Mouse (Mus musculus) liver, embryonic 13.5 days (tissue): Measurements from ENCODE around the gene Ypel4. TPM values are rescaled to one million over a fixed set of nuclear protein-coding genes. Genes with fewer than 3 reads are reported as not detected.

Source experiments
- ATAC-seq: fragments of 200-750 bp; cut with Nextera tagmentation; 2 replicates; pipeline ENCODE4 v1.8.0; 2017; ENCODE audit warnings: low read depth, mild to moderate bottlenecking, moderate number of reproducible peaks, moderate library complexity
- DNase-seq: peaks from one replicate; pipeline ENCODE4 v3.0.0; 2022
- H3K27ac ChIP-seq: fragments of 300-500 bp; sonication (generic); 2 replicates; pipeline ENCODE4 v1.5.1; 2015; ENCODE audit warnings: moderate library complexity, mild to moderate bottlenecking, inconsistent platforms
- H3K27me3 ChIP-seq: fragments of 300-500 bp; sonication (generic); 2 replicates; pipeline ENCODE4 v1.6.1; 2015; ENCODE audit warnings: mild to moderate bottlenecking, inconsistent platforms
- H3K36me3 ChIP-seq: fragments of 300-500 bp; sonication (generic); 2 replicates; pipeline ENCODE4 v1.6.1; 2015; ENCODE audit warnings: mild to moderate bottlenecking, inconsistent platforms
- H3K4me1 ChIP-seq: fragments of 300-500 bp; sonication (generic); replicated peaks from 2 replicates; pipeline ENCODE4 v1.6.1; 2015; ENCODE audit warnings: inconsistent platforms
- H3K4me2 ChIP-seq: fragments of 300-500 bp; sonication (generic); 2 replicates; pipeline ENCODE4 v1.6.1; 2015; ENCODE audit warnings: inconsistent platforms, mild to moderate bottlenecking, moderate library complexity
- H3K4me3 ChIP-seq: fragments of 300-500 bp; sonication (generic); replicated peaks from 2 replicates; pipeline ENCODE4 v1.5.1; 2015; ENCODE audit warnings: mild to moderate bottlenecking, inconsistent platforms
- H3K9ac ChIP-seq: fragments of 300-500 bp; sonication (generic); 2 replicates; pipeline ENCODE4 v1.6.1; 2015; ENCODE audit warnings: mild to moderate bottlenecking, inconsistent platforms
- H3K9me3 ChIP-seq: fragments of 300-500 bp; sonication (generic); replicated peaks from 2 replicates; pipeline ENCODE4 v1.6.1; 2016; ENCODE audit warnings: inconsistent platforms
- WGBS: fragments of 180-500 bp; shearing (Covaris S2); methylation state at CpG from one replicate; pipeline ENCODE4 v1.1.7; 2015; ENCODE audit not compliant: insufficient replicate concordance; 5-methylcytosine and 5-hydroxymethylcytosine counted together
- polyA plus RNA-seq: library from polyadenylated mRNA; unstranded; fragments of >200 nt; fragmentation: Nextera tagmentation; extraction: Ambion mirVana; gene quantifications from 2 replicates; pipeline ENCODE4 v1.2.1, GENCODE M21; 2015

The Ypel4 gene
- polyA plus RNA-seq, 1 experiment from 2014 or later: 57.8 TPM

DNA sequence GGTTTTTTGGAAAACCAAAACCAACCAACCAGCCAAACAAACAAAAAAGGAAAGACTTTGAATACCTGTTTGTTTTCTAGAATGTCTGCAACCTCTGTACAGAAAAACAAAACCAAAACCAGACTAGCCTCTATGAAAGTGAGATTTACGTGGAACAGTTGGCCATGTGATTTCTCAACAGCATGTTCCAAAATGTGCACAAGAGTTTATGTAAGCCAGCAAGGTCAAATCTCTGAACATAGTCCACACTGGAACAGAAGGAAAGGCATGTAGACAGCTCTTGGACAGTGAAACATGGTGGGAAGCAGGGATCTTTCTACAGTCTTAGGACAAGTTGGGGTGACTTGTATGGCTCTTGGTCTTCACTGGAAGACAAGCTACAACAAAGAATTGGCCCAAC is 28.0 kb downstream of the Ypel4 start:
- WGBS: 64% methylated on average over 1 of the region's 1 CpGs
- no peak for ATAC-seq
- no peak overlapping the region for H3K4me3 ChIP-seq
- no peak for DNase-seq
- no peaks in the 10 kb centered on the region for H3K36me3 ChIP-seq
- peaks cover 22% of the 10 kb centered on the region; the same call in 1 of the 2 replicates for H3K27me3 ChIP-seq
- no peak overlapping the region for H3K9ac ChIP-seq
- H3K27ac ChIP-seq: no peak overlapping the region
- no peaks in the 10 kb centered on the region for H3K9me3 ChIP-seq
- no peak overlapping the region for H3K4me2 ChIP-seq
- H3K4me1 ChIP-seq: peaks cover 8% of the 10 kb centered on the region

DNA sequence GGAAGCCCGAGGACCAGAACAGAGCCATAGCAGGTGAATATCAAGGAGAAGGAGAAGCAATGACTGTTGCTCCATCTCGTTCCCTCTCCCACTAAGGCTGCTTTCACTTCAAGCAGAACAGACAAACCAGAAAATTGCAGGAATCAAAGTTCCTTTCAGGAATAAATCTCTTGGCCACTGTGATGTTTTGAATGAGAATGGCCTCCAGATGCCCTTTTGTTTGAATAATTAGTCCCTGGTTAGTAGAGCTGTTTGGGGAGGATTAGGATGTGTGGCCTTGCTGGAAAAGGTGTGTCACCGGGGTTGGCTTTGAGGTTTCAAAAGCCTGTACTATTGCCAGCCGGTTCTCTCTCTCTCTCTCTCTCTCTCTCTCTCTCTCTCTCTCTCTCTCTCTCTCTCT is 28.4 kb downstream of the Ypel4 start:
- H3K4me3 ChIP-seq: no peak overlapping the region
- no peak for DNase-seq
- H3K9ac ChIP-seq: no peak overlapping the region
- H3K27ac ChIP-seq: no peak overlapping the region
- H3K9me3 ChIP-seq: no peaks in the 10 kb centered on the region
- no peaks in the 10 kb centered on the region for H3K36me3 ChIP-seq
- ATAC-seq: no peak
- 51% methylated on average over 4 of the region's 4 CpGs for WGBS
- H3K27me3 ChIP-seq: peaks cover 23% of the 10 kb centered on the region; the same call in 1 of the 2 replicates
- H3K4me2 ChIP-seq: no peak overlapping the region
- H3K4me1 ChIP-seq: peaks cover 4% of the 10 kb centered on the region

DNA sequence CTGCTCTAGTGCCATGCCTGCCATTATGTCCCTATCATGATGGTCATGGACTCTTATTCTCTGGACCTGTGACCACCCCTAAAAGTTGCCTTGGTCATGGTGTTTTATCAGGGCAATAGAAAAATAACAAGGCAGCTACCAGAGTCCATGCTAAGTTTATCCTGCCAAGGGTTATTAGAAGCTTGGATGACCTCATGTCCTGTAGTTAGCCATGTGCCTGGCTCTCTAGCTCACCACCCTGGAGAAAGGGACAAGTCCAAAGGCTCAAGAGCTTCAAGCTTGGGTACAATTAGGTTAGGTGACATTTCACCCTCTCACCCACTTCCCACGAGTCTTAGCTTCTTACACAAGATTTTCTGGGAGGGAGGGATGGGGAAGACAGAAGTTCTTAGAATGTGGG is 29.0 kb downstream of the Ypel4 start:
- Histone ChIP-seq H3K4me3 (no peak overlapping the region), H3K9me3 (no peaks in the 10 kb centered on the region), H3K4me2 (no peak overlapping the region), H3K27ac (no peak overlapping the region), H3K4me1 (peaks cover 3% of the 10 kb centered on the region; the same call in 1 of the 2 replicates), H3K27me3 (peaks cover 23% of the 10 kb centered on the region; the same call in 1 of the 2 replicates), H3K9ac (no peak overlapping the region), H3K36me3 (no peaks in the 10 kb centered on the region)
- ATAC-seq: no peak
- 28% methylated on average over 1 of the region's 1 CpGs for WGBS
- DNase-seq: no peak

DNA sequence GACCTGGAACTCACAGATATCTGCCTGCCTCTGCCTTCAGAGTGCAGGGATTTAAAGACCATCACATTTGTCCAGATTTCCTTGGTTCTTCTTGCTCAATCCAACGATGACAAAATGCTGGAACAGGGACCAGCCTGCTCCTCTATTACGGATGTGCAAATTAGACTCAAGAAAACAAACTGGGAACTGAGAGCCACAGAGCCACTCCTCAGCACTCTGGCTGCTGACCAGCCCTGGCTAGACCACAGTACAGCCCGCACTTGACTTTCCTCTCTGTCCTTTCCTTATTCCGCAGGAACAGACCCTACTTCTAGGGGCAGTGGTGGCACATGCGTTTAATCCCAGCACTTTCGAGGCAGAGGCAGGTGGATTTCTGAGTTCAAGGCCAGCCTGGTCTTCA is 36.6 kb downstream of the Ypel4 start:
- Histone ChIP-seq H3K9ac (no peak overlapping the region), H3K4me3 (no peak overlapping the region), H3K4me1 (peaks cover 8% of the 10 kb centered on the region; the same call in 1 of the 2 replicates), H3K36me3 (0 out of 2 replicates have a peak, but pooled peaks cover 6% of the 10 kb centered on the region), H3K4me2 (no peak overlapping the region), H3K9me3 (no peaks in the 10 kb centered on the region), H3K27me3 (peaks cover 57% of the 10 kb centered on the region), H3K27ac (no peak overlapping the region)
- DNase-seq (no peak), ATAC-seq (no peak)
- 54% methylated on average over 6 of the region's 6 CpGs for WGBS

DNA sequence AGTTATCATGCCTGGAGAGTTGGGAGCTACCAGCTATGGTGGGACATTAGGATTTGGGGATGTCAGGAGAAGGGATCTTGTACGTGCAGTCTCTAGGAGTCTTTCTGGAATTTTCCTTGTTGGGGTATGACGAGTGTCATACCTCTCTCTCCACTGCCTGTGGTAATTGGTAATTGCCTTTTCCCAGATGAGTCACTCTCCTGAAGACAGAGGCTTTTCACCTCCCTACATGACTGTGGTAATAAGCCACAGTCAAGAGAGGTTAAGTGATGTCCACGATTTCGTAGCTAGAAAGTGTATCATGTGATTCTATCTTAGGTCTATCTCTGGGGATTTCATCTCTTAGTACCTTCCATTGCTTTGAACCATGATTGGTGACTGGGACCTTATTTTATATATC is 38.6 kb downstream of the Ypel4 start:
- Histone ChIP-seq H3K4me3 (no peak overlapping the region), H3K27me3 (peaks cover 65% of the 10 kb centered on the region), H3K4me1 (peaks cover 8% of the 10 kb centered on the region; the same call in 1 of the 2 replicates), H3K4me2 (no peak overlapping the region), H3K9me3 (no peaks in the 10 kb centered on the region), H3K36me3 (0 out of 2 replicates have a peak, but pooled peaks cover 6% of the 10 kb centered on the region), H3K9ac (no peak overlapping the region), H3K27ac (no peak overlapping the region)
- DNase-seq (no peak), ATAC-seq (no peak)
- WGBS: 54% methylated on average over 4 of the region's 4 CpGs

DNA sequence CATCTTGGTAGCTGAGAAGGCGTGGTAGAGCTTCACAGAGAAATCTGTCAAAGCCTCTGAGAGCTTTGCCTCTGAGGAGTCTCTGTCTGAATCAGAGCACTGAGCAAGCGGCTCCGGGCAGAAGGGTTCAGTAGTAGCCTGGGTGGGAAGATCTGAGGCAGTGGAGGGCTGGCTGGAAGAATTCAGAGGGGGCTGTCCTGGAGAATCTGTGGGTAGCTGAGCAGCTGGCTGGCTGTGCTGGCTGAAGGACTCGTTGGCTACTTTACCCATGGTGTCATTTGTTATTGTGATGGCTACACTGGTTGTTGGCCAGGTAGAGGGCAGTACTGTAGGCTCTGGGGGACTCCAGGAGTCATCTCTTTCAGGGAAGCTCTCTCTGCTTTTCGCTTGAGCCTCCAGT is 39.3 kb downstream of the Ypel4 start:
- no peak overlapping the region for H3K9ac ChIP-seq
- no peaks in the 10 kb centered on the region for H3K9me3 ChIP-seq
- H3K36me3 ChIP-seq: 0 out of 2 replicates have a peak, but pooled peaks cover 6% of the 10 kb centered on the region
- ATAC-seq (no peak), DNase-seq (no peak)
- no peak overlapping the region for H3K4me3 ChIP-seq
- H3K27ac ChIP-seq: no peak overlapping the region
- no peak overlapping the region for H3K4me2 ChIP-seq
- 55% methylated on average over 5 of the region's 5 CpGs for WGBS
- H3K27me3 ChIP-seq: peaks cover 72% of the 10 kb centered on the region
- peaks cover 8% of the 10 kb centered on the region; the same call in 1 of the 2 replicates for H3K4me1 ChIP-seq

DNA sequence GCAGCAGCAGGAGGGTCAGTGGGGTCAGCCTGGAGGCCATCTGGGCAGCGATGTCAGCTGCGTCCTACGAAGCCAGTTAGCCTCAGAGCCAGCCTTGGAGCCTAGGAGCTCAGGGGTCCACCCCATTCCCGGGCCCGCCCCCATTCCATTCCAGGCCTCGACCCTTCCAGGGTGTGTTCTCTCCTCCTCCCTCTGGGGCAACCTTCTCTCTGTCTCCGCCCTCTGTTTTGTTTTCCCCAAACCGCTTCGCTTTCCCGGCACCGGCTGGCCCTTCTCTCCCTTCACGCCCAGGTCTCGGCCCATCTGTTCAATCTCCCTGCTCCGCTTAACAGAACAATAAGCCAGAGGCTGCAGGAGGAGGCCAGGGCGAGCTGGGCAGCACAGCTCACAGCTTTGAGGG is 40.9 kb downstream of the Ypel4 start:
- peaks cover 79% of the 10 kb centered on the region for H3K27me3 ChIP-seq
- no peak overlapping the region for H3K27ac ChIP-seq
- no peak for DNase-seq
- peak; percentile 73 for ATAC-seq
- no peak overlapping the region for H3K9ac ChIP-seq
- peak overlapping the region; percentile 36 for H3K4me3 ChIP-seq
- 0 out of 2 replicates have a peak, but pooled peaks cover 6% of the 10 kb centered on the region for H3K36me3 ChIP-seq
- 20% methylated on average over 15 of the region's 15 CpGs for WGBS
- peak overlapping the region; percentile 44 for H3K4me2 ChIP-seq
- no peaks in the 10 kb centered on the region for H3K9me3 ChIP-seq
- peaks cover 8% of the 10 kb centered on the region; the same call in 1 of the 2 replicates for H3K4me1 ChIP-seq

DNA sequence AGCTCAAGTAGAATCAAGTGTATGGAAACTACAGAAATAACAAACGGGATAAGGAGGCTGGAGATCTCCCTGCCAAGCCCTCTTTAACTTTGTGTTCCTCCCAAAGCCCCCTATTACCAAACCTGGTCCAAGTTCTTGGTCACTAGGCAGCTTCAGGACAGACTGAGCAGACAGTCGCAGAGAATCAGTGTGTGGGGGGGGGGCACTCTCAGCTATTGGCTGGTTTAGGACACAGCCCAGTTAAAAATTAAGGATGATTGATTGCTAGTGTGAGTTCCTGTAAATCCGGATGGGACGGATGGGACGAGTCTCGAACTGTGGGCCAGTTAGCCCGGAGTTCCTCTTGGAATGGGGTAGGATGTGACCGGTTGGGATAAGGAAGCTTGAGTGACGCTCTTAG is 41.4 kb downstream of the Ypel4 start, which contains the start of gene Serping1:
Gene Serping1 (minus strand): TSS at position 204 of the 400 bp plus-strand sequence.
- peaks cover 74% of the 10 kb centered on the region for H3K27me3 ChIP-seq
- WGBS: 58% methylated on average over 9 of the region's 9 CpGs
- peak within 1 kb of the TSS; percentile 44 for H3K4me2 ChIP-seq
- H3K9me3 ChIP-seq: no peaks in the 10 kb centered on the region
- 0 out of 2 replicates have a peak, but pooled peaks cover 2% of the 10 kb centered on the region for H3K36me3 ChIP-seq
- peak; percentile 25; the same call in 1 of the 2 replicates for ATAC-seq
- H3K4me1 ChIP-seq: peaks cover 8% of the 10 kb centered on the region; the same call in 1 of the 2 replicates
- peak within 1 kb of the TSS; percentile 36 for H3K4me3 ChIP-seq
- DNase-seq: no peak
- H3K9ac ChIP-seq: no peak within 1 kb of the TSS
- H3K27ac ChIP-seq: no peak within 1 kb of the TSS

DNA sequence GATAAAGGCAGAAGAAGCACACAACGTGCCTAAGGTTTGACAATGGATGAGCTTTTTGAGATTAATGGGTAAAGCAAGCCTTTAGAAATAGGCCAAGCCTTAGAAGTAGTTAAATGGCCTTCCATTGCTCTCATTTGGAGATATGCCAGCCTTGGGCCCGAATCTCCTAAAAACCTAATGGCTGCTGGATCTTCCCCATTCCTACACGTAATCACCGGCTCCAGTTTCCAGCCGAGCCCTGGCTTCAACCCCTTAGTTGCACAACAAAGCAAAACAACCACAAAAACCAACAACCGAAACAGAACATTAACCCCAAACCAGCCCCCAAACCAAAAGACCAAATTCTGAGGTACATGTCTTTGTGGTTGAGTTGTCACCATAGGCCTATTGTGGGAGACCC is 41.8 kb downstream of the Ypel4 start:
- H3K4me1 ChIP-seq: peaks cover 8% of the 10 kb centered on the region; the same call in 1 of the 2 replicates
- 69% methylated on average over 6 of the region's 6 CpGs for WGBS
- DNase-seq (no peak), ATAC-seq (no peak)
- H3K4me3 ChIP-seq: no peak overlapping the region
- H3K9me3 ChIP-seq: no peaks in the 10 kb centered on the region
- H3K36me3 ChIP-seq: 0 out of 2 replicates have a peak, but pooled peaks cover 2% of the 10 kb centered on the region
- H3K27ac ChIP-seq: no peak overlapping the region
- 0 out of 2 replicates have a peak overlapping the region, but pooled peaks have one; percentile 6 for H3K4me2 ChIP-seq
- no peak overlapping the region for H3K9ac ChIP-seq
- peaks cover 70% of the 10 kb centered on the region for H3K27me3 ChIP-seq

DNA sequence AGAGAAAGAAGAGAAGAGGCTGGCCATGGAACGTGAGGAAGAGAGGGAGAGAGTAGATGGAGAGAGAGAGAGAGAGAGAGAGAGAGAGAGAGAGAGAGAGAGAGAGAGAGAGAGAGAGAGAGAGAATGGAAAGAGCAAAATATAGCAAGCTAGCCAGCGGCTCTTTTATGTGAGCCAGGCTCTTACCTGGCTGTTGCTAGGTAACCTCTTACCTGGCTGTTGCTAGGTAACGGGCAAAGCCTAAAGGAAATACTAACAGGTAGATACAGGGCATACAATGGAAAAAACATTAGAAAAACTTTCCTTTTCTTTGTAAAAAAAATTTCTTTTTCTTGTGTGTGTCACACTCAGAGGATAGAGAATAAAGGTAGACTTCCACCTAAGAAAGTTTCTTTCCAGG is 43.8 kb downstream of the Ypel4 start:
- ATAC-seq (no peak), DNase-seq (no peak)
- H3K9ac ChIP-seq: no peak overlapping the region
- peaks cover 8% of the 10 kb centered on the region; the same call in 1 of the 2 replicates for H3K4me1 ChIP-seq
- H3K4me3 ChIP-seq: no peak overlapping the region
- H3K4me2 ChIP-seq: no peak overlapping the region
- peaks cover 59% of the 10 kb centered on the region for H3K27me3 ChIP-seq
- H3K36me3 ChIP-seq: 0 out of 2 replicates have a peak, but pooled peaks cover 2% of the 10 kb centered on the region
- H3K27ac ChIP-seq: no peak overlapping the region
- no peaks in the 10 kb centered on the region for H3K9me3 ChIP-seq
- 59% methylated on average over 3 of the region's 3 CpGs for WGBS

DNA sequence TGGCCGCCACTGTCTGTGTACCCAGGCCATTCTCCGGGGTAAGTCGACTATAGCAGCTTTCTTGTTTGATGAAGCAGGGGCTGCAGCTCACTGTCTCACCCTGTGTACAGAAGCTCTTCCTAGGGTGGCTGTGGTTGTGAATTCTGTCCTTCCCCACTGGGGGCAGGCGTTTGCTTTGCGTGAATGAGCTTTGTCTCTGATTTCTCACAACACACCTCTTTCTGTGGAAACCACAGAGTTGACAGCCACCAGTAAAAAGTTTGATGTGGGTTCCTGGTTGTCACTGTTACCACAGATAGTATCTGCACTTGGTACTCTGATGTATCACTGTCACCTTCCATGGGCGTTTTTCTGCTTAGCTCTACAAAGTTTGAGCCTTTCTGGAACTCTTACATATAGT is 45.4 kb downstream of the Ypel4 start:
- WGBS: 38% methylated on average over 6 of the region's 6 CpGs
- DNase-seq (no peak), ATAC-seq (no peak)
- Histone ChIP-seq H3K27ac (no peak overlapping the region), H3K4me3 (no peak overlapping the region), H3K27me3 (peaks cover 44% of the 10 kb centered on the region), H3K4me2 (no peak overlapping the region), H3K4me1 (peaks cover 14% of the 10 kb centered on the region; the same call in 1 of the 2 replicates), H3K36me3 (no peaks in the 10 kb centered on the region), H3K9ac (no peak overlapping the region), H3K9me3 (no peaks in the 10 kb centered on the region)

DNA sequence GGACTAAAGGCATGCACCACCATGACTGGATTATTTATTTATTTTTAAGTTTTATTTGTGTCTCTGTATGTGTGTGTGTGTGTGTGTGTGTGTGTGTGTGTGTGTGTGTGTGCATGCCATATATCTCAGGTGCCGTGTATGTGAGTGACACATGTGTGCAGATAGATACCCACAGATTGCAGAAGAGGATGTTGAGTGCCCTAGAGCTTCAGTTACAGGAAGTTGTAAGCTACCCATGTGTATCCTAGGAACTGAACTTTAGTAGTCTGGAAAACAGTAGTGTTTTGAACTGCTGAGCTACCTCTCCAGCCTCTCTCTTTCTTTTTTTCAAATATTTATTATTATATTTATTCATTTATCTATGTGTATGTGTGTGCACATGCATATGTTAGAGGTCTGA is 49.5 kb downstream of the Ypel4 start:
- Histone ChIP-seq H3K36me3 (no peaks in the 10 kb centered on the region), H3K4me1 (peaks cover 16% of the 10 kb centered on the region; the same call in 1 of the 2 replicates), H3K9ac (no peak overlapping the region), H3K4me2 (no peak overlapping the region), H3K27ac (no peak overlapping the region), H3K4me3 (no peak overlapping the region), H3K27me3 (peaks cover 25% of the 10 kb centered on the region), H3K9me3 (no peaks in the 10 kb centered on the region)
- no peak for ATAC-seq
- DNase-seq: no peak
- WGBS: 21% methylated on average over 1 of the region's 1 CpGs
